Mouse (Mus musculus) hindbrain, embryonic 13.5 days (tissue): ENCODE data around the gene Fam89b. TPM values are rescaled to one million over a fixed set of nuclear protein-coding genes. Genes with fewer than 3 reads are reported as not detected.

Experiments
- ATAC-seq: fragments of 200-750 bp; cut with Nextera tagmentation; 2 replicates; pipeline ENCODE4 v1.8.0; 2017; ENCODE audit warnings: moderate TSS enrichment; ENCODE audit not compliant: low FRiP score
- H3K27ac ChIP-seq: fragments of 300-500 bp; sonication (generic); 2 replicates; pipeline ENCODE4 v1.5.1; 2015; ENCODE audit warnings: inconsistent platforms, mild to moderate bottlenecking, moderate library complexity
- H3K27me3 ChIP-seq: fragments of 300-500 bp; sonication (generic); 2 replicates; pipeline ENCODE4 v1.6.1; 2015; ENCODE audit warnings: mild to moderate bottlenecking, inconsistent platforms
- H3K36me3 ChIP-seq: fragments of 300-500 bp; sonication (generic); 2 replicates; pipeline ENCODE4 v1.6.1; 2015; ENCODE audit warnings: mild to moderate bottlenecking, inconsistent platforms
- H3K4me1 ChIP-seq: fragments of 300-500 bp; sonication (generic); replicated peaks from 2 replicates; pipeline ENCODE4 v1.6.1; 2015; ENCODE audit warnings: inconsistent platforms
- H3K4me2 ChIP-seq: fragments of 300-500 bp; sonication (generic); 2 replicates; pipeline ENCODE4 v1.6.1; 2015; ENCODE audit warnings: inconsistent platforms, mild to moderate bottlenecking, moderate library complexity
- H3K4me3 ChIP-seq: fragments of 300-500 bp; sonication (generic); 2 replicates; pipeline ENCODE4 v1.5.1; 2015; ENCODE audit warnings: mild to moderate bottlenecking, inconsistent platforms
- H3K9ac ChIP-seq: fragments of 300-500 bp; sonication (generic); 2 replicates; pipeline ENCODE4 v1.6.1; 2015; ENCODE audit warnings: mild to moderate bottlenecking, inconsistent platforms
- H3K9me3 ChIP-seq: fragments of 300-500 bp; sonication (generic); 2 replicates; pipeline ENCODE4 v1.6.1; 2016; ENCODE audit warnings: inconsistent platforms
- WGBS: fragments of 180-500 bp; shearing (Covaris S2); methylation state at CpG from one replicate; pipeline ENCODE4 v1.1.7; 2015; 5-methylcytosine and 5-hydroxymethylcytosine counted together
- polyA plus RNA-seq: library from polyadenylated mRNA; unstranded; fragments of >200 nt; fragmentation: Nextera tagmentation; extraction: Ambion mirVana; gene quantifications from 2 replicates; pipeline ENCODE4 v1.2.1, GENCODE M21; 2015

The Fam89b gene
- polyA plus RNA-seq, 1 experiment from 2014 or later: 184 TPM

GRCm38 (mm10) chr19:5716955-5717354, 12.5 kb downstream of the Fam89b start:
- WGBS: 56% methylated on average over 10 of the region's 10 CpGs
- H3K4me1 ChIP-seq: peaks cover 26% of the 10 kb centered on the region
- ATAC-seq: no peak
- peaks cover 70% of the 10 kb centered on the region for H3K36me3 ChIP-seq
- peak overlapping the region; percentile 56; the same call in 1 of the 2 replicates for H3K9ac ChIP-seq
- no peaks in the 10 kb centered on the region for H3K9me3 ChIP-seq
- no peak overlapping the region for H3K4me2 ChIP-seq
- H3K27me3 ChIP-seq: no peaks in the 10 kb centered on the region
- H3K4me3 ChIP-seq: no peak overlapping the region
- 0 out of 2 replicates have a peak overlapping the region, but pooled peaks have one; percentile 19 for H3K27ac ChIP-seq

- H3K9ac ChIP-seq: peak overlapping the region; percentile 40; the same call in 1 of the 2 replicates
- peak overlapping the region; percentile 38 for H3K4me2 ChIP-seq
- H3K9me3 ChIP-seq: no peaks in the 10 kb centered on the region
- peaks cover 26% of the 10 kb centered on the region for H3K4me1 ChIP-seq
- WGBS: 17% methylated on average over 43 of the region's 43 CpGs
- peaks cover 67% of the 10 kb centered on the region for H3K36me3 ChIP-seq
- peak overlapping the region; percentile 11; the same call in 1 of the 2 replicates for H3K4me3 ChIP-seq
- no peaks in the 10 kb centered on the region for H3K27me3 ChIP-seq
- H3K27ac ChIP-seq: no peak overlapping the region
- ATAC-seq: peak; percentile 72
Measured at GRCm38 (mm10) chr19:5715793-5716688, 13.4 kb downstream of the Fam89b start.

DNA sequence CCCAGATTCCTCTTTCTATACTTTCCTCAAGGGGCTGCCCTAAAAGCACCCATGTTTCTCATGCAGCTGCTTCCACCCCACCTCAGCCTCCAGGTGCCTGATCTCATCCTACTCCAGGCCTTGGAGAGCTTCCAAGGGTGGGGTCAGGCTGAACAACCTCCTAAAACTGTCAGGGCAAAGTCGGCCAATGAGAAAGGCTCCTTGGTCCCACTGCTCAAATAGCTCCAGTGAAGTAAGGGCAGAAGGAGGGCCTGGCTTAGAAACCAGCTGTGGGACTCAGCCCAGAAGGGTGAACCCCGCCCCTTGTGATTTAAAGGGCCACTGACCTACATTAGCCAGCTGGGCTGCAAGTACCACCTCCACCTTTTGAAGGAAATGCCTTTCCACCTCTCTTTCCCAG, 15.7 kb downstream of the Fam89b start:
- peaks cover 65% of the 10 kb centered on the region for H3K36me3 ChIP-seq
- H3K27me3 ChIP-seq: no peaks in the 10 kb centered on the region
- H3K4me2 ChIP-seq: no peak overlapping the region
- H3K4me3 ChIP-seq: no peak overlapping the region
- 17% methylated on average over 2 of the region's 2 CpGs for WGBS
- H3K9ac ChIP-seq: no peak overlapping the region
- no peaks in the 10 kb centered on the region for H3K9me3 ChIP-seq
- peaks cover 26% of the 10 kb centered on the region for H3K4me1 ChIP-seq
- H3K27ac ChIP-seq: no peak overlapping the region
- no peak for ATAC-seq

- no peak overlapping the region for H3K9ac ChIP-seq
- no peak for ATAC-seq
- WGBS: 79% methylated on average over 5 of the region's 5 CpGs
- H3K36me3 ChIP-seq: peaks cover 65% of the 10 kb centered on the region
- peaks cover 26% of the 10 kb centered on the region for H3K4me1 ChIP-seq
- no peaks in the 10 kb centered on the region for H3K27me3 ChIP-seq
- no peaks in the 10 kb centered on the region for H3K9me3 ChIP-seq
- H3K4me3 ChIP-seq: no peak overlapping the region
- no peak overlapping the region for H3K27ac ChIP-seq
- H3K4me2 ChIP-seq: no peak overlapping the region
Measured at GRCm38 (mm10) chr19:5713255-5713654, 16.2 kb downstream of the Fam89b start.

GRCm38 (mm10) chr19:5711907-5712460, 17.5 kb downstream of the Fam89b start:
- Histone ChIP-seq H3K4me1 (peaks cover 22% of the 10 kb centered on the region), H3K9ac (no peak overlapping the region), H3K4me2 (no peak overlapping the region), H3K9me3 (no peaks in the 10 kb centered on the region), H3K4me3 (no peak overlapping the region), H3K27ac (no peak overlapping the region), H3K27me3 (no peaks in the 10 kb centered on the region), H3K36me3 (peaks cover 70% of the 10 kb centered on the region)
- ATAC-seq: no peak
- WGBS: 93% methylated on average over 14 of the region's 14 CpGs

DNA sequence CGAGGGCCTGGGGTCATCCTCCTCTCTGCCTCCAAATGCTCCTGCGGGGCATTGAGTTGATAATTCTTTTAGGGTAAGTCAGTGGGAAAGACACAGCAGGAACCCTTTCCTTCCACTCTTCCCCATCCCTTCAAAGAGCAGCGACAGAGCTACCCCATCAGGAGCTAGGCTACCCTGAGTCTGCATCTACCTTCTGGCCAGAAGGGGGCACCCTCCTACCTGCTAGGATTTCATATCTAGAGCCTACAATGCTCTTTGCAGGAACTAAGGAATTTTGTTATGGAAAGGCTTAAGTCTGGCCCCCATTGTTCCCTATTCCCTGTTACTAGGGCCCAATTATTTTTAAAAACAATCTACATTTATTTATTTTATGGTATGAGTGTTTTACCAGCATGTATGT, 18.2 kb downstream of the Fam89b start:
- ATAC-seq: no peak
- WGBS: 7% methylated on average over 3 of the region's 3 CpGs

GRCm38 (mm10) chr19:5710581-5710980, 18.9 kb downstream of the Fam89b start:
- Histone ChIP-seq H3K27ac (no peak overlapping the region), H3K4me3 (no peak overlapping the region), H3K27me3 (no peaks in the 10 kb centered on the region), H3K4me2 (no peak overlapping the region), H3K36me3 (peaks cover 79% of the 10 kb centered on the region), H3K9ac (no peak overlapping the region), H3K9me3 (no peaks in the 10 kb centered on the region), H3K4me1 (peaks cover 9% of the 10 kb centered on the region)
- 71% methylated on average over 8 of the region's 8 CpGs for WGBS
- no peak for ATAC-seq

More for the DNA sequence above, 18.2 kb downstream of the Fam89b start:
- Histone ChIP-seq H3K9ac (no peak overlapping the region), H3K27ac (no peak overlapping the region), H3K36me3 (peaks cover 75% of the 10 kb centered on the region), H3K27me3 (no peaks in the 10 kb centered on the region), H3K9me3 (no peaks in the 10 kb centered on the region), H3K4me2 (no peak overlapping the region), H3K4me1 (peaks cover 14% of the 10 kb centered on the region), H3K4me3 (no peak overlapping the region)

DNA sequence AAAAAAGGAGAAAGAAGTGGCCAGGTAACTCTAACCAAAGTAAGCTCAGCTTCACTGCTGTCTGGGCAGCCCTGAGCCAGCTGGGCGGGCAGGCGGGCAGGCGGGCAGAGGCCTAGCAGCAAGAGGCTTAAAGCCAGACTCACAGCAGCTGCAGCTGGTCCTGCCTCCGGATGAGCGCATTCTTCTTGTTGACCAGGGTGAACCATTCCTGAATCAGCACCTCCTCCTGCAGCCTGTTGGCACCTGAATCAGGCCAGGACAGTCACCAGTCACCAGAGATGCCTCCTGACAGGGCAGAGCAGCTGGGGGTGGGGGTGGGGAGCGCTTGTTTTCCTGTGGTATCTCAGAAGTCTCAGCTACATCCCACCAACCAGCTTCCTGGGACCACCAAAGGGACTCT, 19.4 kb downstream of the Fam89b start:
- H3K4me2 ChIP-seq: no peak overlapping the region
- peaks cover 78% of the 10 kb centered on the region for H3K36me3 ChIP-seq
- H3K27me3 ChIP-seq: no peaks in the 10 kb centered on the region
- no peak overlapping the region for H3K27ac ChIP-seq
- H3K9me3 ChIP-seq: no peaks in the 10 kb centered on the region
- 95% methylated on average over 6 of the region's 6 CpGs for WGBS
- no peak overlapping the region for H3K4me3 ChIP-seq
- H3K4me1 ChIP-seq: peaks cover 8% of the 10 kb centered on the region
- no peak overlapping the region for H3K9ac ChIP-seq
- ATAC-seq: no peak

DNA sequence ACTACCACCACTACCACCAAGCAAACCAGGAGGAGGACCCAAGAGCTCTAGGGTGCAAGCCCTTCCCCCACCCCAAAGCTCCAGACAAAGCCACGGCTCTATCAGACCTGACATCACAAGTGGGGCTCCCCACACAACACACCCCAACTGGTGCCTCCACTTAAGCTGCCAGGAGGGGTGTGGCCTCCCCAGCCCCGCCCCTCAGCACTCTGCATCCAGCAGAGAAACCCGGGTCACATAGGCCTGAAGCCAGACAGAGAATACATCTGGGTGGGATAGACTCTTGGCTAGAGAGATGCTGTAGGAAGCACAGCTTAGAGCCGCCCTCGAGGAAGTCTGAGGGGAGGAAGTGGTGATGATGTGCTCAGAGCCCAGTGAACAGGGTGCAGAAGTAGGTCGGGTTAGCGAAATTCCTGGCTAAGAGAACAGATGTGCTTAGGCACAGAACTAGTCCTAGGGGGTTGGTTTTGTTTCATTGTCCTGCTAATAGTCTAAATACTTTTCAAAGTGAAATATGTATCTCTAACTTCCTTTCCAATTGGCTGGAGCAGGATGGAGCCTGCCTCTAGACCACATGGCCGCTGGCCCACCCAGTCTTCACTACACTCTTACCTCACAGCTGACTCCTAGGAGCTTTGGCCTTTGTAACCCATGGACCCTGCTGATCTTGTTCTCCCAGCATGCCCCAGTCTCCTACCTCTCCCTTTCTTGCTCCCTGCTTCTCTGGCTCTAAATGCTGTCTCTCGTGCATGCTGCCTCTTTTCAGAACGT, 24.5 kb downstream of the Fam89b start:
- Histone ChIP-seq H3K36me3 (peaks cover 78% of the 10 kb centered on the region), H3K4me2 (no peak overlapping the region), H3K27ac (no peak overlapping the region; the same call in 1 of the 2 replicates), H3K4me1 (peaks cover 7% of the 10 kb centered on the region; the same call in 1 of the 2 replicates), H3K27me3 (no peaks in the 10 kb centered on the region), H3K9ac (no peak overlapping the region), H3K9me3 (no peaks in the 10 kb centered on the region), H3K4me3 (no peak overlapping the region)
- ATAC-seq: no peak
- 50% methylated on average over 10 of the region's 10 CpGs for WGBS

DNA sequence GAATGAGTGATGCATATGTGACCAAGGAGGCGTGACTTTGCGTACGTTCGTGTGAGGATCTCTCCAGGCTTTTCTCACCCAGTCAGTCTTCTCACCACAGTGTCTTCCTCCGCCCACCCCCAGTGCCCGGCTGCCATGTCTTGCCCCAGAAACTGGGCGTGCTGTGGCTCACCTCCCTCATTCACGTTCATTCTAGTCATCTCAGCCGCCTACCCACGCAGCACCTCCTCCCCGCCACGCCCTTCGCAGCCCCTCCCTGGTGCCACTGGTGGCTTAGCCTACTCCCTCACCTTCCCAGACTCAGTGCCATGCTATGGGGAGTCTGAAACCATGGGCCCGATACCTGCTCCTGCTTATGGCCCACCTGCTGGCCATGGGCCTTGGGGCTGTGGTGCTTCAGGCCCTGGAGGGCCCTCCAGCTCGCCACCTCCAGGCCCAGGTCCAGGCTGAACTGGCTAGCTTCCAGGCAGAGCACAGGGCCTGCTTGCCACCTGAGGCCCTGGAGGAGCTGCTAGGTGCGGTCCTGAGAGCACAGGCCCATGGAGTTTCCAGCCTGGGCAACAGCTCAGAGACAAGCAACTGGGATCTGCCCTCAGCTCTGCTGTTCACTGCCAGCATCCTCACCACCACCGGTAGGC, 25.2 kb downstream of the Fam89b start, which contains the start of gene Kcnk7:
Gene Kcnk7 (plus strand): TSS at position 205 of the 638 bp plus-strand sequence.
- WGBS: 77% methylated on average over 17 of the region's 17 CpGs
- H3K27ac ChIP-seq: no peak within 1 kb of the TSS; the same call in 1 of the 2 replicates
- H3K9me3 ChIP-seq: no peaks in the 10 kb centered on the region
- H3K4me2 ChIP-seq: no peak within 1 kb of the TSS
- no peak for ATAC-seq
- no peaks in the 10 kb centered on the region for H3K27me3 ChIP-seq
- no peak within 1 kb of the TSS for H3K9ac ChIP-seq
- H3K36me3 ChIP-seq: peaks cover 80% of the 10 kb centered on the region
- H3K4me1 ChIP-seq: peaks cover 7% of the 10 kb centered on the region; the same call in 1 of the 2 replicates
- no peak within 1 kb of the TSS for H3K4me3 ChIP-seq

DNA sequence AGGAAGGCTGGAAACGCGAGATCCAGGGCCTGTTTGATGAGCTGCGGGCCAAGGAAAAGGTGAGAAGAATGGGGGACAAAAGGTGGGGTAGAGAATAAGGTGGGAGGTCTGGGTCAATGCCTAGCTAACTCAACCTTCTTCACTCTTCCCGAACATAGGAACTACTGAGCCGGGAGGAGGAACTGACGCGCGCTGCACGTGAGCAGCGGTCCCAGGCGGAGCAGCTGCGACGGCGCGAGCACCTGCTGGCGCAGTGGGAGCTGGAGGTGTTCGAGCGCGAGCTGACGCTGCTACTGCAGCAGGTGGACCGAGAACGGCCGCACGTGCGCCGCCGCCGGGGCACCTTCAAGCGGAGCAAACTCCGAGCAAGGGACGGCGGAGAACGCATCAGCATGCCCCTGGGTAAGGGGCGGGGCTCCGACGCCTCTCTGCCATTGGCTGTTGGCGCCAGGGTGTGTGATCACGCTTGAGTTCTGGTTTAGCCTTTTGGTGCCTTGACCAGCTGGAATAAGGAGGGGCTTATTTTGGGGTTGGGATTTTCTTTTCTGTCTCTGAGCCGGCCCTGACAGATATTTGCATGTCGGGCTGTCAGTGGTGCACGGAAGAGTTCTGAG, 33.5 kb downstream of the Fam89b start:
- Histone ChIP-seq H3K27ac (no peak overlapping the region; the same call in 1 of the 2 replicates), H3K4me3 (peak overlapping the region; percentile 37), H3K27me3 (peaks cover 12% of the 10 kb centered on the region), H3K4me1 (peaks cover 34% of the 10 kb centered on the region), H3K36me3 (peaks cover 92% of the 10 kb centered on the region), H3K9me3 (no peaks in the 10 kb centered on the region), H3K9ac (peak overlapping the region; percentile 60), H3K4me2 (peak overlapping the region; percentile 54)
- no peak for ATAC-seq
- 10% methylated on average over 41 of the region's 41 CpGs for WGBS
